Mouse (Mus musculus) forebrain, embryonic 10.5 days (tissue): Measurements from ENCODE around the gene Fryl. TPM values are rescaled to one million over a fixed set of nuclear protein-coding genes. Genes with fewer than 3 reads are reported as not detected.

ENCODE experiments used
- DNase-seq: peaks from one replicate; pipeline ENCODE4 v3.0.0-alpha.2; 2017; ENCODE audit warnings: low spot score; ENCODE audit errors: extremely low spot score
- H3K27ac ChIP-seq: fragments of 300-500 bp; sonication (generic); 2 replicates; pipeline ENCODE4 v1.5.1; 2016; ENCODE audit warnings: mild to moderate bottlenecking
- H3K27me3 ChIP-seq: fragments of 300-500 bp; sonication (generic); 2 replicates; pipeline ENCODE4 v1.6.1; 2016; ENCODE audit warnings: mild to moderate bottlenecking; ENCODE audit not compliant: poor library complexity, severe bottlenecking
- H3K36me3 ChIP-seq: fragments of 300-500 bp; sonication (generic); replicated peaks from 2 replicates; pipeline ENCODE4 v1.6.1; 2016; ENCODE audit warnings: mild to moderate bottlenecking, moderate library complexity
- H3K4me1 ChIP-seq: fragments of 300-500 bp; sonication (generic); 2 replicates; pipeline ENCODE4 v1.6.1; 2016
- H3K4me3 ChIP-seq: fragments of 300-500 bp; sonication (generic); 2 replicates; pipeline ENCODE4 v1.5.1; 2016; ENCODE audit warnings: mild to moderate bottlenecking, moderate library complexity
- H3K9me3 ChIP-seq: fragments of 300-500 bp; sonication (generic); 2 replicates; pipeline ENCODE4 v1.6.1; 2016; ENCODE audit warnings: mild to moderate bottlenecking, moderate library complexity
- WGBS: fragments of 180-500 bp; shearing (Covaris S2); methylation state at CpG from one replicate; pipeline ENCODE4 v1.1.7; 2016; 5-methylcytosine and 5-hydroxymethylcytosine counted together
- polyA plus RNA-seq: library from polyadenylated mRNA; unstranded; fragments of >200 nt; fragmentation: Nextera tagmentation; extraction: Ambion mirVana; gene quantifications from 2 replicates; pipeline ENCODE4 v1.2.1, GENCODE M21; 2016

Gene Fryl
- polyA plus RNA-seq, 1 experiment from 2014 or later = 28.0 TPM

GRCm38 (mm10) chr5:73197796-73198195, 58.6 kb downstream of the Fryl start:
- DNase-seq = no peak
- H3K27ac ChIP-seq = no peak overlapping the region
- WGBS = 94% methylated on average over 7 of the region's 7 CpGs
- H3K9me3 ChIP-seq = 0 out of 2 replicates have a peak, but pooled peaks cover 3% of the 10 kb centered on the region
- H3K36me3 ChIP-seq = peaks cover 27% of the 10 kb centered on the region
- H3K4me3 ChIP-seq = no peak overlapping the region
- peaks cover 12% of the 10 kb centered on the region for H3K4me1 ChIP-seq
- H3K27me3 ChIP-seq = no peaks in the 10 kb centered on the region

GRCm38 (mm10) chr5:73194740-73195139, 61.7 kb downstream of the Fryl start:
- no peaks in the 10 kb centered on the region for H3K27me3 ChIP-seq
- no peak for DNase-seq
- H3K27ac ChIP-seq = no peak overlapping the region
- H3K4me3 ChIP-seq = no peak overlapping the region
- H3K4me1 ChIP-seq = peaks cover 19% of the 10 kb centered on the region
- 0 out of 2 replicates have a peak, but pooled peaks cover 3% of the 10 kb centered on the region for H3K9me3 ChIP-seq
- H3K36me3 ChIP-seq = peaks cover 29% of the 10 kb centered on the region
- WGBS = 94% methylated on average over 14 of the region's 14 CpGs

GRCm38 (mm10) chr5:73194083-73194570, 62.3 kb downstream of the Fryl start:
- no peak for DNase-seq
- Histone ChIP-seq H3K27me3 (no peaks in the 10 kb centered on the region), H3K36me3 (peaks cover 29% of the 10 kb centered on the region), H3K4me3 (no peak overlapping the region), H3K27ac (no peak overlapping the region), H3K4me1 (peaks cover 21% of the 10 kb centered on the region), H3K9me3 (0 out of 2 replicates have a peak, but pooled peaks cover 3% of the 10 kb centered on the region)
- WGBS = 85% methylated on average over 8 of the region's 8 CpGs

DNA sequence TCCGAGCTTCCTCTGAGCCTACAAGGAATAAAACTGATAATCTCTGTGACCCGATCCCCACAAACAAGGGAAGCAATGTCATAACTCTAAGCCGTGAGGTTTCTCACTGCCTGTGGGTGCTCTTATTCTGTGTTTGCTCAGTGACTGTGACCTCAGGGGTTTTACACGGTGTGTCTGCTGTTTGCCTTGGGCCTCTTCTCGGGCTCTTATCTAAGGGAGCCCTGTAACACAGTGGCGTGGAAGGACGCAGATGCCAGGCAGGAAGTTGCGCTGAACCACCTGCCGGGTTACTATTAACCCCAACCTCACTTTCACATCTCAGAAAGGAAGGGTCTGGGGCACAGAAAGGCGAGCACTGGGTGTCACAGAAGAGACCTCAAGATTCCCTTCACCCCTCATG, 62.8 kb downstream of the Fryl start:
- H3K27me3 ChIP-seq = no peaks in the 10 kb centered on the region
- WGBS = 83% methylated on average over 10 of the region's 10 CpGs
- no peak overlapping the region for H3K4me3 ChIP-seq
- peaks cover 26% of the 10 kb centered on the region for H3K36me3 ChIP-seq
- peaks cover 21% of the 10 kb centered on the region for H3K4me1 ChIP-seq
- H3K27ac ChIP-seq = no peak overlapping the region
- DNase-seq = no peak
- H3K9me3 ChIP-seq = 0 out of 2 replicates have a peak, but pooled peaks cover 1% of the 10 kb centered on the region

- H3K36me3 ChIP-seq = peaks cover 23% of the 10 kb centered on the region
- H3K4me3 ChIP-seq = no peak overlapping the region
- DNase-seq = no peak
- H3K27me3 ChIP-seq = no peaks in the 10 kb centered on the region
- peak overlapping the region; percentile 51; the same call in 1 of the 2 replicates for H3K27ac ChIP-seq
- peaks cover 21% of the 10 kb centered on the region for H3K4me1 ChIP-seq
- WGBS = 86% methylated on average over 13 of the region's 13 CpGs
- H3K9me3 ChIP-seq = no peaks in the 10 kb centered on the region
Measured at GRCm38 (mm10) chr5:73192870-73193576, 63.4 kb downstream of the Fryl start.

DNA sequence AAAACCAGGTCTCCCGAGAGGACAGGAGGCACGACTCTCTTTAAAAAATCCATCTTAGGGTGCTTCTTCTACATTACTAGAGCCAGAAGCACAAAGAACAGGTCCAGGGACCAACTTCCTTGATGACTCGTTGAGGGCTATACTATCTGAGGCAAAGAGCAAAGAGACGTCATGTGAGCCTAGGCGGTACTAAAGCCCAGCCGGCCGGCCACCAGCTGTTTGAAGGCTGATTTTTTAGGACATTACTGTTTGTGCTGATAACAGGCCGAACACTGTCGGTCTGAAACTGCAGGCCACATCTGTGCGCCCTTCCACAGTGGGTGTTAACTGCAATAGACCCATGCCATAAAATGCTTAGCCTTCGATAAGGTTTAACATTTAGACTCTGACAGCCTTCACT, 64.7 kb downstream of the Fryl start:
- WGBS = 87% methylated on average over 11 of the region's 11 CpGs
- no peaks in the 10 kb centered on the region for H3K27me3 ChIP-seq
- 0 out of 2 replicates have a peak overlapping the region, but pooled peaks have one; percentile 15 for H3K27ac ChIP-seq
- H3K36me3 ChIP-seq = peaks cover 23% of the 10 kb centered on the region
- no peak overlapping the region for H3K4me3 ChIP-seq
- H3K9me3 ChIP-seq = no peaks in the 10 kb centered on the region
- peaks cover 21% of the 10 kb centered on the region for H3K4me1 ChIP-seq
- DNase-seq = no peak

- Histone ChIP-seq H3K4me3 (no peak overlapping the region), H3K27ac (no peak overlapping the region), H3K9me3 (no peaks in the 10 kb centered on the region), H3K36me3 (peaks cover 25% of the 10 kb centered on the region), H3K4me1 (peaks cover 21% of the 10 kb centered on the region), H3K27me3 (no peaks in the 10 kb centered on the region)
- DNase-seq = no peak
- WGBS = 77% methylated on average over 5 of the region's 5 CpGs
Measured at GRCm38 (mm10) chr5:73190164-73190563, 66.3 kb downstream of the Fryl start.

DNA sequence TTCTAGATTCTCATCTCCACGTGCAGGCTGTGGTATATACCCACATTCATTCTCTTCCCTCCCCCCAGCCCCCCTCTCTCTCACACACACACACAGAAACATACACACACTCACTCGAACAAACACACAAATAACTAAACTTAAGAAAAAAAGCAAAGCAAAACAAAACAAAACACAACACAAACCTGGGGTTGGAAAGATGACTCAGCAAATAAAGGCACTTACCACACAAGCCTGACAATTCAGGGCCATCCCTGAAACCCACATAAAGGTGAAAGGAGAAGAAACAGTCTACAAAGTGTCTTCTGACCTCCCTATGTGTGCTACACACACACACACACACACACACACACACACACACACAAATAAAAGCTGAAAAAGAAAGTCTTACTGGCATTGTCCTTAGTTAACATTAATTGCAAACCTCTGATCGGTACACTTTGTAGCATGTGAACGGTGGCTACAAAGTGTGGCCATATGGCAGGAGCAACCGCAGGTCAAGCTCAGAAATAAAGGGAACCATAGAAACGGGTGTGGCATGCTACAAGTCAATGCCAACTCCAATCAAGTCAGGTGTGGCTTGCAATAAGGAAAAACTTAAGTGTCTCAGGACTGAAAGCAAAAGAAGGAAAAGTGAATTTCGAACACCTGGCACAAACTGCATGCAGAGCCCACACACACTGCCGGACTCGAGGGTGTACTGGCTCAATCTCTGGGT, 66.8 kb downstream of the Fryl start:
- WGBS = 88% methylated on average over 9 of the region's 9 CpGs
- Histone ChIP-seq H3K27ac (no peak overlapping the region), H3K9me3 (no peaks in the 10 kb centered on the region)

DNA sequence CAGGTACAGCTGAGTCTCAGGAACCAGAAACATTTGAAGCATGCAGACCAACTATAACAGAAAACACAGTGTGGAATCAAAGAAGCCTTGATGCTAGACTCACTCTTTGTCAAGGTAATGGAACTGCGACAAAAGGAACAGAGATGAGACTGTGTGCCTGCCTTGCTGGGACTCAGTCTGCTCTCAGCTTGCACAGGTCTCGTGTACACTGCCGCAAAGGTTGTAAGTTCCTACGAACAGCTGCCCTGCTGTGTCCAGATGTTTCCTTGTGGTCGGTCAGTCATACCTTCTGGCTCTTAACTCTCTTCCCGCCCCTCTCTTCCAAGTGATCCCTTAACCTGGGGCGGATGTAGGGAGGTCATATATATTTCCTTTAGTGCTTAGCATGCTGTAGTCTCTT, 67.8 kb downstream of the Fryl start:
- Histone ChIP-seq H3K9me3 (no peaks in the 10 kb centered on the region), H3K27me3 (no peaks in the 10 kb centered on the region), H3K36me3 (peaks cover 19% of the 10 kb centered on the region), H3K27ac (no peak overlapping the region), H3K4me1 (peaks cover 16% of the 10 kb centered on the region), H3K4me3 (no peak overlapping the region)
- WGBS = 89% methylated on average over 7 of the region's 7 CpGs
- DNase-seq = no peak

More for the DNA sequence above, 66.8 kb downstream of the Fryl start:
- no peak for DNase-seq
- Histone ChIP-seq H3K4me3 (no peak overlapping the region), H3K27me3 (no peaks in the 10 kb centered on the region), H3K36me3 (peaks cover 29% of the 10 kb centered on the region), H3K4me1 (peaks cover 21% of the 10 kb centered on the region)

- no peak overlapping the region for H3K27ac ChIP-seq
- H3K4me1 ChIP-seq = peaks cover 12% of the 10 kb centered on the region
- peaks cover 15% of the 10 kb centered on the region for H3K36me3 ChIP-seq
- WGBS = 85% methylated on average over 5 of the region's 5 CpGs
- no peaks in the 10 kb centered on the region for H3K9me3 ChIP-seq
- H3K27me3 ChIP-seq = no peaks in the 10 kb centered on the region
- DNase-seq = no peak
- no peak overlapping the region for H3K4me3 ChIP-seq
Measured at GRCm38 (mm10) chr5:73188164-73188563, 68.3 kb downstream of the Fryl start.

DNA sequence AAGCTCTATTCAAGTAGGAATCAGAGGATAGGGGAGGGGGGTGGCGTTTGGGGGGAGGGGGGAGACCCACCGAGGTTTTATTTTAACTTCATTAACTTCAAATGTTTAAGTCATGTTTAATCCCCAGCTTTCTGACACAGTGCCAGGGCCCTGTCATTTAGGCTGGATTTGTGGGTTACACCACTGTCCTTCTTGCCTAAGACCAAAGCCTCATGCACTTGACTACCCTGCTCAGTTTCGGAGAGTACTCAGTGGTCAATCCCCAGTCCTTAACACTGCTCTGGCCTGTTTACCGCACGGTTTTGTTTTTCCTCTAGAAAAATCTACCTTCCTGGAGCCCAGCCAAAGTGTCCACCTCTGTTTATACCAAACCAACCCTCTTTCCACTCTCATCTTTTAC, 69.5 kb downstream of the Fryl start:
- 94% methylated on average over 5 of the region's 5 CpGs for WGBS
- Histone ChIP-seq H3K27me3 (no peaks in the 10 kb centered on the region), H3K4me3 (no peak overlapping the region), H3K9me3 (no peaks in the 10 kb centered on the region), H3K4me1 (peaks cover 8% of the 10 kb centered on the region; the same call in 1 of the 2 replicates), H3K36me3 (peaks cover 7% of the 10 kb centered on the region), H3K27ac (no peak overlapping the region)
- no peak for DNase-seq

DNA sequence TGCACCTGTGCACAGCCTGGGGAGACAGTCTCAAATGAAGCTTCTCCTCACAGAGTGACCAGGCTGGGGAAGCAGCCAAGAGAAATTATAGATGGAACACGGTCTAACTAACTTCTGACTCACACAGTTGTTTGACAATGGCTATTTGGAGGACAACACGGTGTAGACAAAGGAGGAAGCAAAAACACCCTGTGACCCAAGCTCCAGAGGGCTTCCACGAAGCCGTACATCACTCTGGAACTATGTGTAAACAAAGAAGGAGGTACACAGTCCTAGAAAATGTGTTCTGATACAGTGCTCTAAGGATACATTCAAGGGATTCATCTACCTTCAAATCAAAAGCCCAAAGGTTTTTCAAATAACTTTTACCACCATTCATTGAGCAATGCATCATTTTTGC, 71.0 kb downstream of the Fryl start:
- Histone ChIP-seq H3K36me3 (peaks cover 7% of the 10 kb centered on the region), H3K4me1 (peaks cover 5% of the 10 kb centered on the region; the same call in 1 of the 2 replicates)
- 91% methylated on average over 4 of the region's 4 CpGs for WGBS

More for the DNA sequence above, 71.0 kb downstream of the Fryl start:
- H3K27ac ChIP-seq = no peak overlapping the region
- H3K9me3 ChIP-seq = no peaks in the 10 kb centered on the region
- DNase-seq = no peak
- no peaks in the 10 kb centered on the region for H3K27me3 ChIP-seq
- no peak overlapping the region for H3K4me3 ChIP-seq
